Comparison of ENCODE assay signal across 15 mouse cellular contexts in genomic region chr19:28635991-28636553, GRCm38 (mm10). TPM values are rescaled to one million over a fixed set of nuclear protein-coding genes. Genes with fewer than 3 reads are reported as not detected.
DNase-seq lines count a peak whose midpoint lies in the region; ATAC-seq and TF ChIP-seq lines count a peak whose summit lies in the region.
"Had no signal": no experiment of that assay in that cellular context is flagged by ENCODE, and none has a peak within 500 bp of the region (broad histone marks: within the 10 kb centered on the region; RNA-seq: fewer than 3 reads in every experiment).

No protein-coding gene starts in this region.

- H3K27me3 ChIP-seq in forebrain, embryonic 11.5 days (ENCODE audit: control insufficient read depth, insufficient read depth, low read length): no peaks in the 10 kb centered on the region
- H3K27me3 ChIP-seq in kidney, adult 2 months (replicated peaks; ENCODE audit: control insufficient read depth, insufficient read depth, low read length): no peaks in the 10 kb centered on the region
- 0 out of 2 replicates have a peak, but pooled peaks cover 2% of the 10 kb centered on the region for H3K27me3 ChIP-seq in midbrain, embryonic 13.5 days
- H3K27me3 ChIP-seq: heart, embryonic 13.5 days; neural tube, embryonic 13.5 days had no signal

- no peaks in the 10 kb centered on the region for H3K36me3 ChIP-seq in forebrain, embryonic 11.5 days (ENCODE audit: control insufficient read depth, insufficient read depth, low read length)
- H3K36me3 ChIP-seq in kidney, adult 2 months (ENCODE audit: control insufficient read depth, insufficient read depth, low read length): no peaks in the 10 kb centered on the region
- H3K36me3 ChIP-seq in midbrain, embryonic 13.5 days: no peaks in the 10 kb centered on the region
- H3K36me3 ChIP-seq: G1E; heart, embryonic 13.5 days; neural tube, embryonic 13.5 days had no signal

- H3K27ac ChIP-seq in forebrain, embryonic 11.5 days (ENCODE audit: low read depth, low read length): no peak overlapping the region
- H3K27ac ChIP-seq in kidney, adult 2 months (ENCODE audit: insufficient read depth, low read depth, low read length): peak overlapping the region; percentile 90; the same call in 1 of the 2 replicates
- no peak overlapping the region for H3K27ac ChIP-seq in midbrain, embryonic 13.5 days
- H3K27ac ChIP-seq: heart, embryonic 13.5 days; neural tube, embryonic 13.5 days had no signal

- peak overlapping the region; percentile 18; the same call in 1 of the 2 replicates for H3K4me2 ChIP-seq in forebrain, embryonic 11.5 days (ENCODE audit: low read depth, low read length, severe bottlenecking)
- no peak overlapping the region for H3K4me2 ChIP-seq in midbrain, embryonic 13.5 days (replicated peaks)
- H3K4me2 ChIP-seq: heart, embryonic 13.5 days; liver, embryonic 11.5 days; neural tube, embryonic 13.5 days had no signal

- ATAC-seq in frontal cortex, adult (ENCODE audit: low TSS enrichment): peak; percentile 23; the same call in 1 of the 2 replicates
- peak; percentile 66 for ATAC-seq in forebrain, embryonic 11.5 days (replicated peaks; ENCODE audit: low FRiP score)
- ATAC-seq in midbrain, embryonic 13.5 days: peak; percentile 50; the same call in 1 of the 2 replicates
- ATAC-seq in megakaryocyte progenitor cell, adult 5-6 weeks (replicated peaks; ENCODE audit: poor library complexity): no peak

- no peak for TF ChIP-seq POLR2A in kidney, adult 2 months (IDR thresholded peaks at IDR 0.05; ENCODE audit: low read depth, low read length)

- 25% methylated on average over 7 of the region's 8 CpGs for WGBS in forebrain, embryonic 11.5 days
- 19% methylated on average over 7 of the region's 8 CpGs for WGBS in kidney, adult 2 months
- 19% methylated on average over 7 of the region's 8 CpGs for WGBS in midbrain, embryonic 13.5 days

- peaks cover 14% of the 10 kb centered on the region for H3K4me1 ChIP-seq in forebrain, embryonic 11.5 days (replicated peaks; ENCODE audit: control insufficient read depth, insufficient read depth, low read length)
- peaks cover 14% of the 10 kb centered on the region; the same call in 1 of the 2 replicates for H3K4me1 ChIP-seq in kidney, adult 2 months (ENCODE audit: control insufficient read depth, insufficient read depth, low read length)
- peaks cover 16% of the 10 kb centered on the region for H3K4me1 ChIP-seq in midbrain, embryonic 13.5 days (replicated peaks)

- TF ChIP-seq CTCF in kidney, adult 2 months (conservative IDR thresholded peaks at IDR 0.05; ENCODE audit: insufficient read depth, insufficient read length, low read depth, low read length): no peak

- DNase-seq in frontal cortex, adult 2 months (ENCODE audit: extremely low spot score in 1 of 2, low spot score in 1 of 2): no peak
- no peak for DNase-seq in forebrain, embryonic 11.5 days (ENCODE audit: low spot score)
- DNase-seq in kidney, adult 2 months: peak; percentile 88
- DNase-seq in adipocyte (ENCODE audit: low spot score): no peak
- DNase-seq in lung, postnatal 25 days (ENCODE audit: low spot score): no peak
- DNase-seq: adrenal gland, postnatal 10 days; cerebellum, adult 18-20 months; right cerebral cortex, postnatal 25 days had no signal

- H3K4me3 ChIP-seq in forebrain, embryonic 11.5 days (ENCODE audit: low read depth, low read length): no peak overlapping the region
- no peak overlapping the region for H3K4me3 ChIP-seq in kidney, adult 2 months (ENCODE audit: insufficient read depth, low read depth, low read length)
- H3K4me3 ChIP-seq in midbrain, embryonic 13.5 days (replicated peaks): no peak overlapping the region
- H3K4me3 ChIP-seq: heart, embryonic 13.5 days; neural tube, embryonic 13.5 days had no signal

- no peak overlapping the region for H3K9ac ChIP-seq in forebrain, embryonic 11.5 days (ENCODE audit: low read length)
- H3K9ac ChIP-seq in midbrain, embryonic 13.5 days (replicated peaks): no peak overlapping the region
- H3K9ac ChIP-seq: heart, embryonic 13.5 days; neural tube, embryonic 13.5 days had no signal

- no peaks in the 10 kb centered on the region for H3K9me3 ChIP-seq in forebrain, embryonic 11.5 days (ENCODE audit: control insufficient read depth, low read length)
- H3K9me3 ChIP-seq in midbrain, embryonic 13.5 days: 0 out of 2 replicates have a peak, but pooled peaks cover 3% of the 10 kb centered on the region
- H3K9me3 ChIP-seq: G1E; heart, embryonic 13.5 days; neural tube, embryonic 13.5 days had no signal

RNA-seq across cellular contexts. Expression of gene Glis3, which starts 43.8 kb away (rescaled TPM):
- 1.5 and 1.9 TPM in 2 replicates for polyA plus RNA-seq in frontal cortex, adult 2 months (2012; rRNA removed)
- 3.4 and 3.5 TPM in 2 replicates for polyA plus RNA-seq in forebrain, embryonic 11.5 days (2014; fragmentation: Nextera tagmentation; extraction: Ambion mirVana)
- polyA plus RNA-seq in kidney, adult 2 months (2012; rRNA removed): 23.7 and 28.7 TPM in 2 replicates
- 2.2 and 2.9 TPM in 2 replicates for polyA plus RNA-seq in midbrain, embryonic 13.5 days (2015; fragmentation: Nextera tagmentation; extraction: Ambion mirVana)
- 5.8 and 8.5 TPM in 2 replicates for total RNA-seq in megakaryocyte progenitor cell, adult 5-6 weeks (2015)
- 2.5 and 3.5 TPM in 2 replicates for total RNA-seq in megakaryocyte progenitor cell, adult 5-6 weeks (2017)
- polyA plus RNA-seq: G1E had no signal
